Mouse (Mus musculus): ENCODE measurements around the gene Slc39a8. TPM values are rescaled to one million over a fixed set of nuclear protein-coding genes. Genes with fewer than 3 reads are reported as not detected.

Gene Slc39a8
- polyA plus RNA-seq, 1 experiment = 21.2 TPM

DNA sequence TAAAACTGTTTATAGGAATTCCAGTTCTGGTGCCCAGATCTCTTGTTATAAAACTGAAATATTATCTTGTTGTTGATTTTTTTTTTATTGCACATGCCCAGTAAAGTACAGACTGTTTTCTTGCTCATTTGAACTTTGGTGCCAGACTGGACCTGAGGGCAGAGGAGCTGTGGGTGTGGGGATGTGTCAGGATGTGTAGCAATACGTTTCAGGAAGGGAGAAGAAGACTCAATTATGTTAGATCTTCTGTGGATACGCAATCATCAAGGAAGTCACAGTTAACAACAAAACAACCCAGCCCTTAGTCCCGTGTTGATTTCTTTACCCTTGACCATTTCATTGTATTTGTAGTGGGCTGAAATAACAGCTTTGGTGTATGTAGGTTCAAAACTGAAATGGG lies 81.9 kb downstream of the Slc39a8 start:
- H3K27me3 ChIP-seq (ENCODE audit: control insufficient read depth, insufficient read depth, low read length) = no peaks in the 10 kb centered on the region
- H3K27ac ChIP-seq (ENCODE audit: control insufficient read depth, insufficient read depth, low read depth, low read length) = no peak overlapping the region
- H3K4me1 ChIP-seq (ENCODE audit: control insufficient read depth, insufficient read depth, low read length) = no peaks in the 10 kb centered on the region
- H3K36me3 ChIP-seq (ENCODE audit: control insufficient read depth, insufficient read depth, low read length) = no peaks in the 10 kb centered on the region
- TF ChIP-seq POLR2A (IDR thresholded peaks at IDR 0.05; ENCODE audit: control insufficient read depth, low read depth, low read length) (no peak), CTCF (IDR thresholded peaks at IDR 0.05; ENCODE audit: control insufficient read depth, insufficient read depth, insufficient replicate concordance, low read depth, low read length) (no peak)
- H3K4me3 ChIP-seq (ENCODE audit: control insufficient read depth, low read depth, low read length) = no peak overlapping the region

- Histone ChIP-seq H3K27ac (ENCODE audit: control insufficient read depth, insufficient read depth, low read depth, low read length) (no peak overlapping the region), H3K4me3 (ENCODE audit: control insufficient read depth, low read depth, low read length) (no peak overlapping the region), H3K4me1 (ENCODE audit: control insufficient read depth, insufficient read depth, low read length) (no peaks in the 10 kb centered on the region), H3K36me3 (ENCODE audit: control insufficient read depth, insufficient read depth, low read length) (no peaks in the 10 kb centered on the region), H3K27me3 (ENCODE audit: control insufficient read depth, insufficient read depth, low read length) (no peaks in the 10 kb centered on the region)
- TF ChIP-seq POLR2A (IDR thresholded peaks at IDR 0.05; ENCODE audit: control insufficient read depth, low read depth, low read length) (no peak), CTCF (IDR thresholded peaks at IDR 0.05; ENCODE audit: control insufficient read depth, insufficient read depth, insufficient replicate concordance, low read depth, low read length) (no peak)
Observed at GRCm38 (mm10) chr3:135915941-135916340, 90.9 kb downstream of the Slc39a8 start.

DNA sequence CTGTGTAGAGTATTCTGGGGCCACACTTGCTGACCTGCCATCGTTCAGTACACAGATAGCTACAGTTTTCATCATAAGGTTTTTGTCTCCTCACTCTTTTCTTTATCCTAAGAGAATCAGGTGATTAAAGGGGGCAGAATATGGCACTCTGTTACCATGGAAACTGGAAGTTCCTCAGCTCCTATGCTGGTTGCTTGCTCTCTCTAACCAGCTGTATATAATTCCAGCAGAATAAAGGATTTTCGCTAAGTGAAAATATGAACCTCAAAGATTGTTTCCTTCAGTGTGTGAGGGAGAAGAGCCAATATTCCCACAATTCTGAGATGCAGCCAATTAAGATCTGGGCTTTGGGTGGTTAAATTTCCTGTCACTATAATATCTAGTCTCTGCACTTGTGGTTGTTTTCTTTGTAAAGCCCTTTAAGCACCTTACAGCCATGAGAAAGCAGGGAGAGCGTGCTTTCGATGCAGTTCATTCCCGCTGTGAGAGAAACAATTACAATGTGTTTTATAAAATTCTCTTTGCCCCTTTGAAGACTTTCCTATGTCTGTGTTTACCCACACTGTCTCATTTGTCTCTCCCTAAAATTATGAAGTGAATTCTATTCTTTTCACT lies 93.6 kb downstream of the Slc39a8 start:
- Histone ChIP-seq H3K27ac (ENCODE audit: control insufficient read depth, insufficient read depth, low read depth, low read length) (no peak overlapping the region), H3K4me3 (ENCODE audit: control insufficient read depth, low read depth, low read length) (no peak overlapping the region), H3K27me3 (ENCODE audit: control insufficient read depth, insufficient read depth, low read length) (no peaks in the 10 kb centered on the region), H3K4me1 (ENCODE audit: control insufficient read depth, insufficient read depth, low read length) (no peaks in the 10 kb centered on the region), H3K36me3 (ENCODE audit: control insufficient read depth, insufficient read depth, low read length) (no peaks in the 10 kb centered on the region)
- TF ChIP-seq POLR2A (IDR thresholded peaks at IDR 0.05; ENCODE audit: control insufficient read depth, low read depth, low read length) (no peak), CTCF (IDR thresholded peaks at IDR 0.05; ENCODE audit: control insufficient read depth, insufficient read depth, insufficient replicate concordance, low read depth, low read length) (no peak)

DNA sequence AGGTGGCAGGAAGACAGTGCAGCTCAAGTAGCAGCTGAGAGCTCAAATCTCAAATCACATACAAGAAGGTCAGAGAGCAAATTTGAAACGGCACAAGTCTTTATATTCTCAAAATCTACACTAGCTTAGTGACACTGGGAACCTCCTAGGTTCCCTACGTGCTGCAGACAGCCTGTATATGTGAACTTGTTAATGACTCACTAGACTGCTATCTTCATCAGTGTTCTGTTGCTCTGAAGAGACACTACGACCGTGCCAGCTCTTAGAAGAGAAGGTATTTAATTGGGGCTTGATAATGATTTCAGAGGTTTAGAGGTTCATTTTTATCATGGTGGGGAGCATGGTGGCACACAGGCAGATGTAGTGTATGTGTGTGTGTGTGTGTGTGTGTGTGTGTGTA lies 94.2 kb downstream of the Slc39a8 start:
- Histone ChIP-seq H3K4me1 (ENCODE audit: control insufficient read depth, insufficient read depth, low read length) (no peaks in the 10 kb centered on the region), H3K36me3 (ENCODE audit: control insufficient read depth, insufficient read depth, low read length) (no peaks in the 10 kb centered on the region)

DNA sequence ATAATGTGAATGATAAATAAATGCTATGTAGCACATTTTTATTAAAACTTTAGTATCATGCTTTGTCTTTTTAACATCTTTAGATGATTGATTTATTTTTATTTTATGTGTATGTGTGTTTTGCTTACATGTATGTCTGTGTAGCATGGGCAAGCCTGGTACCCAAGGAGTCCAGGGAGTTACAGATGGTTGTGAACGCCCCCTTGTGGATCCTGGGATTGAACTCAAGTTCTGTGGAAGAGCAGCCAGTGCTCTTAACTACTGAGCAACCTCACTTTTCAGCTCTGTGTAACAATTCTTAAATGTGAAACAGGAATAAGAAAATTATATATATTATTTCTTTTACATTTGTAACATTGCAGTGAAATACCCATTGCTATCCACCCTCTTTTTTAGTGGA lies 101.7 kb downstream of the Slc39a8 start:
- no peaks in the 10 kb centered on the region for H3K36me3 ChIP-seq (ENCODE audit: control insufficient read depth, insufficient read depth, low read length)
- TF ChIP-seq POLR2A (IDR thresholded peaks at IDR 0.05; ENCODE audit: control insufficient read depth, low read depth, low read length) (no peak), CTCF (IDR thresholded peaks at IDR 0.05; ENCODE audit: control insufficient read depth, insufficient read depth, insufficient replicate concordance, low read depth, low read length) (no peak)
- H3K27ac ChIP-seq (ENCODE audit: control insufficient read depth, insufficient read depth, low read depth, low read length) = no peak overlapping the region
- H3K4me1 ChIP-seq (ENCODE audit: control insufficient read depth, insufficient read depth, low read length) = peaks cover 4% of the 10 kb centered on the region; the same call in 1 of the 2 replicates
- H3K4me3 ChIP-seq (ENCODE audit: control insufficient read depth, low read depth, low read length) = no peak overlapping the region
- no peaks in the 10 kb centered on the region for H3K27me3 ChIP-seq (ENCODE audit: control insufficient read depth, insufficient read depth, low read length)

More for the DNA sequence above, 94.2 kb downstream of the Slc39a8 start:
- TF ChIP-seq CTCF (IDR thresholded peaks at IDR 0.05; ENCODE audit: control insufficient read depth, insufficient read depth, insufficient replicate concordance, low read depth, low read length) = no peak
- TF ChIP-seq POLR2A (IDR thresholded peaks at IDR 0.05; ENCODE audit: control insufficient read depth, low read depth, low read length) = no peak
- Histone ChIP-seq H3K4me3 (ENCODE audit: control insufficient read depth, low read depth, low read length) (no peak overlapping the region), H3K27ac (ENCODE audit: control insufficient read depth, insufficient read depth, low read depth, low read length) (no peak overlapping the region), H3K27me3 (ENCODE audit: control insufficient read depth, insufficient read depth, low read length) (no peaks in the 10 kb centered on the region)

- TF ChIP-seq CTCF (IDR thresholded peaks at IDR 0.05; ENCODE audit: control insufficient read depth, insufficient read depth, insufficient replicate concordance, low read depth, low read length) = no peak
- TF ChIP-seq POLR2A (IDR thresholded peaks at IDR 0.05; ENCODE audit: control insufficient read depth, low read depth, low read length) = no peak
Observed at GRCm38 (mm10) chr3:135928184-135928583, 103.1 kb downstream of the Slc39a8 start.

GRCm38 (mm10) chr3:135937455-135937854 lies 112.4 kb downstream of the Slc39a8 start:
- Histone ChIP-seq H3K27ac (ENCODE audit: control insufficient read depth, insufficient read depth, low read depth, low read length) (no peak overlapping the region), H3K4me1 (ENCODE audit: control insufficient read depth, insufficient read depth, low read length) (no peaks in the 10 kb centered on the region)
- TF ChIP-seq POLR2A (IDR thresholded peaks at IDR 0.05; ENCODE audit: control insufficient read depth, low read depth, low read length) = no peak
- no peak for TF ChIP-seq CTCF (IDR thresholded peaks at IDR 0.05; ENCODE audit: control insufficient read depth, insufficient read depth, insufficient replicate concordance, low read depth, low read length)

More at GRCm38 (mm10) chr3:135928184-135928583, 103.1 kb downstream of the Slc39a8 start:
- Histone ChIP-seq H3K27ac (ENCODE audit: control insufficient read depth, insufficient read depth, low read depth, low read length) (no peak overlapping the region), H3K27me3 (ENCODE audit: control insufficient read depth, insufficient read depth, low read length) (no peaks in the 10 kb centered on the region), H3K36me3 (ENCODE audit: control insufficient read depth, insufficient read depth, low read length) (no peaks in the 10 kb centered on the region), H3K4me3 (ENCODE audit: control insufficient read depth, low read depth, low read length) (no peak overlapping the region), H3K4me1 (ENCODE audit: control insufficient read depth, insufficient read depth, low read length) (peaks cover 4% of the 10 kb centered on the region; the same call in 1 of the 2 replicates)

More at GRCm38 (mm10) chr3:135937455-135937854, 112.4 kb downstream of the Slc39a8 start:
- no peaks in the 10 kb centered on the region for H3K27me3 ChIP-seq (ENCODE audit: control insufficient read depth, insufficient read depth, low read length)
- H3K36me3 ChIP-seq (ENCODE audit: control insufficient read depth, insufficient read depth, low read length) = no peaks in the 10 kb centered on the region
- no peak overlapping the region for H3K4me3 ChIP-seq (ENCODE audit: control insufficient read depth, low read depth, low read length)

Other genes with a start within 250 kb of the Slc39a8 start
- 13.4 and 14.8 TPM in 2 replicates for gene Nfkb1, start 133.7 kb upstream of the Slc39a8 start, polyA plus RNA-seq (2012; rRNA removed)